Mouse (Mus musculus) retina, adult 2 months (tissue): ENCODE measurements around the gene Gm49384.

Experiments
- DNase-seq: peaks from one replicate; pipeline ENCODE4 v3.0.0-alpha.2; 2012; ENCODE audit warnings: low read depth, low spot score

Gm49384 gene

GRCm38 (mm10) chr12:69207396-69207795 is 3.3 kb upstream of the Gm49384 start:
- no peak for DNase-seq

GRCm38 (mm10) chr12:69198985-69199384 is 5.1 kb downstream of the Gm49384 start:
- no peak for DNase-seq

GRCm38 (mm10) chr12:69198164-69198535 is 5.9 kb downstream of the Gm49384 start, which contains the start of gene Dnaaf2:
Dnaaf2 (minus strand) TSS chr12:69198429.
- DNase-seq: peak; percentile 16

GRCm38 (mm10) chr12:69197378-69198163 is 6.5 kb downstream of the Gm49384 start:
- DNase-seq: peak; percentile 2

GRCm38 (mm10) chr12:69196444-69197377 is 7.4 kb downstream of the Gm49384 start, which contains the start of gene Gm49383:
Gm49383 (minus strand) TSS chr12:69197104.
- DNase-seq: peak; percentile 67

- DNase-seq: no peak
These were observed 11.4 kb downstream of the Gm49384 start for GRCm38 (mm10) chr12:69192637-69193036.

GRCm38 (mm10) chr12:69191396-69191795 is 12.7 kb downstream of the Gm49384 start:
- DNase-seq: no peak

- no peak for DNase-seq
These were observed 13.5 kb downstream of the Gm49384 start for GRCm38 (mm10) chr12:69190522-69190921.

GRCm38 (mm10) chr12:69190074-69190473 is 14.0 kb downstream of the Gm49384 start:
- DNase-seq: no peak

- DNase-seq: no peak
These were observed 17.1 kb downstream of the Gm49384 start for GRCm38 (mm10) chr12:69186811-69187471.

GRCm38 (mm10) chr12:69185371-69185770 is 18.7 kb downstream of the Gm49384 start:
- no peak for DNase-seq

- no peak for DNase-seq
These were observed 19.4 kb downstream of the Gm49384 start for GRCm38 (mm10) chr12:69184342-69185295.

GRCm38 (mm10) chr12:69183583-69184308 is 20.3 kb downstream of the Gm49384 start, which contains the start of the genes Rpl36al and Mgat2:
Rpl36al (minus strand) TSS chr12:69184083.
Mgat2 (plus strand) TSS chr12:69184157.
- DNase-seq: peak; percentile 96

- no peak for DNase-seq
These were observed 22.3 kb downstream of the Gm49384 start for GRCm38 (mm10) chr12:69181800-69182199.

- DNase-seq: no peak
These were observed 24.7 kb downstream of the Gm49384 start for GRCm38 (mm10) chr12:69179371-69179770.

GRCm38 (mm10) chr12:69177526-69177925 is 26.5 kb downstream of the Gm49384 start:
- DNase-seq: no peak

- DNase-seq: no peak
These were observed 28.1 kb downstream of the Gm49384 start for GRCm38 (mm10) chr12:69175975-69176374.

- no peak for DNase-seq
These were observed 32.8 kb downstream of the Gm49384 start for GRCm38 (mm10) chr12:69171307-69171706.

GRCm38 (mm10) chr12:69168461-69169106 is 35.5 kb downstream of the Gm49384 start, which contains the start of gene Lrr1:
Lrr1 (plus strand) TSS chr12:69168814.
- DNase-seq: peak; percentile 78
